Comparison of ENCODE assay signal across 10 mouse cellular contexts in the genomic region with DNA sequence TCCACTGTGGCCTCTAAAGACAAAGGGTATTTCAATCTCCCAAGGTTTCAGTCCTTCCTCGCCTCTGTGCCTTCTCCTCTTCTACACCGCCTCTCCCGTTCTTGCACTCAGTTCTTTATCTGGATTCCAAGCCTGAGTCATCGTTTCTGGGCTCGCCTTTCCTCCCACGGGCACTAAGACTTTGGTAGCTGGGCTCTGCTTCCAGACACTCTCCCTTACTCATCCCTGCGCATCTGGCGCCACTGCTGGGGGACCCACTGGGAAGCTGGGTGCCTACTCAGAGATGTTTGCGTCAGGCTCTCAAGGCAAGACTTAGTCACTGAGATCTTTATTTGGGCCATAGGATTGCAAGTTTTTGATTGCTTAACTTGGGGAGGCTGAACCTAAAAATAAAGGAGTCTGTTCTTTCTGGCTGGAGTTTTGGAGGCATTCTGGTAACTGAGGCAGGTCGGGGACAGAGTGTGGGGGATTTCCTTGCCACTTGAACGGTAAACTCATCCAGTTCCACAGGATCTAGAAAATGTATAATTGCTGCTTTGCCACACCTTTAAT.
DNase-seq lines count a peak whose midpoint lies in the region; ATAC-seq and TF ChIP-seq lines count a peak whose summit lies in the region.
"Had no signal": no experiment of that assay in that cellular context is flagged by ENCODE, and none has a peak within 500 bp of the region (broad histone marks: within the 10 kb centered on the region; RNA-seq: fewer than 3 reads in every experiment).

No protein-coding gene starts in this region.

- H3K4me1 ChIP-seq in hindbrain, embryonic 16.5 days (ENCODE audit: control insufficient read depth, insufficient read depth, low read depth, low read length) = peaks cover 7% of the 10 kb centered on the region
- H3K4me1 ChIP-seq in hindbrain, embryonic 10.5 days (replicated peaks) = peaks cover 9% of the 10 kb centered on the region
- peaks cover 19% of the 10 kb centered on the region for H3K4me1 ChIP-seq in olfactory bulb, adult 2 months (ENCODE audit: control insufficient read depth, insufficient read depth, low read length)
- H3K4me1 ChIP-seq in liver, postnatal 0 days (ENCODE audit: insufficient read depth) = no peaks in the 10 kb centered on the region
- H3K4me1 ChIP-seq in intestine, embryonic 15.5 days (replicated peaks) = no peaks in the 10 kb centered on the region
- H3K4me1 ChIP-seq: liver, embryonic 12.5 days had no signal

- ATAC-seq in hindbrain, embryonic 16.5 days = no peak
- ATAC-seq in liver, postnatal 0 days = no peak
- ATAC-seq in intestine, embryonic 15.5 days = no peak
- ATAC-seq: liver, embryonic 12.5 days had no signal

- TF ChIP-seq CTCF in olfactory bulb, adult 2 months (IDR thresholded peaks at IDR 0.05; ENCODE audit: insufficient read depth, low read depth, low read length) = no peak
- TF ChIP-seq CTCF in liver, postnatal 0 days (IDR thresholded peaks at IDR 0.05; ENCODE audit: low read depth) = no peak

- H3K9me3 ChIP-seq in hindbrain, embryonic 16.5 days (ENCODE audit: control insufficient read depth, low read length) = no peaks in the 10 kb centered on the region
- no peaks in the 10 kb centered on the region for H3K9me3 ChIP-seq in hindbrain, embryonic 10.5 days
- H3K9me3 ChIP-seq in liver, postnatal 0 days (ENCODE audit: low read length) = no peaks in the 10 kb centered on the region
- H3K9me3 ChIP-seq in intestine, embryonic 15.5 days = no peaks in the 10 kb centered on the region

- no peak overlapping the region for H3K4me3 ChIP-seq in hindbrain, embryonic 16.5 days (ENCODE audit: low read length)
- no peak overlapping the region for H3K4me3 ChIP-seq in hindbrain, embryonic 10.5 days
- no peak overlapping the region for H3K4me3 ChIP-seq in olfactory bulb, adult 2 months (ENCODE audit: insufficient read depth, low read depth, low read length)
- no peak overlapping the region for H3K4me3 ChIP-seq in liver, postnatal 0 days (ENCODE audit: low read depth, low read length)
- H3K4me3 ChIP-seq in intestine, embryonic 15.5 days (replicated peaks) = no peak overlapping the region
- H3K4me3 ChIP-seq: liver, embryonic 12.5 days had no signal

- no peaks in the 10 kb centered on the region for H3K27me3 ChIP-seq in hindbrain, embryonic 16.5 days (replicated peaks; ENCODE audit: control insufficient read depth, insufficient read depth, low read length)
- H3K27me3 ChIP-seq in hindbrain, embryonic 10.5 days (ENCODE audit: insufficient read depth, poor library complexity, severe bottlenecking) = no peaks in the 10 kb centered on the region
- no peaks in the 10 kb centered on the region for H3K27me3 ChIP-seq in liver, postnatal 0 days (ENCODE audit: insufficient read depth, low read length)
- H3K27me3 ChIP-seq in intestine, embryonic 15.5 days (replicated peaks) = no peaks in the 10 kb centered on the region
- H3K27me3 ChIP-seq: liver, embryonic 12.5 days had no signal

- no peak for DNase-seq in hindbrain, embryonic 10.5 days (ENCODE audit: low spot score)
- peak; percentile 74 for DNase-seq in adrenal gland, postnatal 14 days
- peak; percentile 60 to 71 for DNase-seq in gastrocnemius, postnatal 36 days
- DNase-seq in liver, postnatal 0 days = no peak
- no peak for DNase-seq in thymus, postnatal 10 days (ENCODE audit: low spot score in 2 of 2)
- DNase-seq: thymus, postnatal 25 days had no signal

- H3K4me2 ChIP-seq in hindbrain, embryonic 16.5 days (ENCODE audit: low read length) = no peak overlapping the region
- no peak overlapping the region for H3K4me2 ChIP-seq in liver, postnatal 0 days (ENCODE audit: low read depth, low read length)
- H3K4me2 ChIP-seq in intestine, embryonic 15.5 days (replicated peaks) = no peak overlapping the region
- H3K4me2 ChIP-seq: liver, embryonic 12.5 days had no signal

- H3K9ac ChIP-seq in hindbrain, embryonic 16.5 days (ENCODE audit: low read depth, low read length) = no peak overlapping the region
- no peak overlapping the region for H3K9ac ChIP-seq in liver, postnatal 0 days (replicated peaks)
- no peak overlapping the region for H3K9ac ChIP-seq in intestine, embryonic 15.5 days
- H3K9ac ChIP-seq: liver, embryonic 12.5 days had no signal

- H3K27ac ChIP-seq in hindbrain, embryonic 16.5 days (ENCODE audit: low read depth, low read length) = peak overlapping the region; percentile 23
- no peak overlapping the region for H3K27ac ChIP-seq in hindbrain, embryonic 10.5 days
- peak overlapping the region; percentile 95 for H3K27ac ChIP-seq in olfactory bulb, adult 2 months (ENCODE audit: insufficient read depth, low read depth, low read length)
- H3K27ac ChIP-seq in liver, postnatal 0 days (ENCODE audit: low read depth) = no peak overlapping the region
- no peak overlapping the region for H3K27ac ChIP-seq in intestine, embryonic 15.5 days
- H3K27ac ChIP-seq: liver, embryonic 12.5 days had no signal

- TF ChIP-seq POLR2A in olfactory bulb, adult 2 months (IDR thresholded peaks at IDR 0.05; ENCODE audit: insufficient read depth, low read depth, low read length) = no peak

- H3K36me3 ChIP-seq in hindbrain, embryonic 16.5 days (ENCODE audit: control insufficient read depth, insufficient read depth, low read length) = no peaks in the 10 kb centered on the region
- H3K36me3 ChIP-seq in hindbrain, embryonic 10.5 days = no peaks in the 10 kb centered on the region
- H3K36me3 ChIP-seq in liver, postnatal 0 days (replicated peaks; ENCODE audit: insufficient read depth, low read length) = no peaks in the 10 kb centered on the region
- no peaks in the 10 kb centered on the region for H3K36me3 ChIP-seq in intestine, embryonic 15.5 days
- H3K36me3 ChIP-seq: liver, embryonic 12.5 days had no signal

- 92% methylated on average over 11 of the region's 11 CpGs for WGBS in hindbrain, embryonic 16.5 days
- 91% methylated on average over 11 of the region's 11 CpGs for WGBS in hindbrain, embryonic 10.5 days
- 24% methylated on average over 11 of the region's 11 CpGs for WGBS in olfactory bulb, adult 2 months
- 74% methylated on average over 11 of the region's 11 CpGs for WGBS in liver, postnatal 0 days (ENCODE audit: insufficient replicate concordance)
- 86% methylated on average over 11 of the region's 11 CpGs for WGBS in intestine, embryonic 15.5 days

- intact Hi-C loops in gastrocnemius, postnatal 36 days (cut with DNase I) = no loop called here

- no peak for TF ChIP-seq EP300 in liver, postnatal 0 days (IDR thresholded peaks at IDR 0.05; ENCODE audit: low read depth)

Comparison
In these comparisons a context has a peak if more than half of its experiments do, and no peak if none do; other contexts are left out.
1. H3K27ac ChIP-seq: peak in hindbrain, embryonic 16.5 days (single experiment) and olfactory bulb, adult 2 months (single experiment); none in hindbrain, embryonic 10.5 days (single experiment), liver, postnatal 0 days (single experiment) and intestine, embryonic 15.5 days (single experiment).
2. DNase-seq: peak in adrenal gland, postnatal 14 days (single experiment) and gastrocnemius, postnatal 36 days (2 of 2); none in hindbrain, embryonic 10.5 days (single experiment), liver, postnatal 0 days (single experiment) and thymus, postnatal 10 days (0 of 2).